Mouse (Mus musculus): Measurements from ENCODE around the gene Mlst8.

DNA sequence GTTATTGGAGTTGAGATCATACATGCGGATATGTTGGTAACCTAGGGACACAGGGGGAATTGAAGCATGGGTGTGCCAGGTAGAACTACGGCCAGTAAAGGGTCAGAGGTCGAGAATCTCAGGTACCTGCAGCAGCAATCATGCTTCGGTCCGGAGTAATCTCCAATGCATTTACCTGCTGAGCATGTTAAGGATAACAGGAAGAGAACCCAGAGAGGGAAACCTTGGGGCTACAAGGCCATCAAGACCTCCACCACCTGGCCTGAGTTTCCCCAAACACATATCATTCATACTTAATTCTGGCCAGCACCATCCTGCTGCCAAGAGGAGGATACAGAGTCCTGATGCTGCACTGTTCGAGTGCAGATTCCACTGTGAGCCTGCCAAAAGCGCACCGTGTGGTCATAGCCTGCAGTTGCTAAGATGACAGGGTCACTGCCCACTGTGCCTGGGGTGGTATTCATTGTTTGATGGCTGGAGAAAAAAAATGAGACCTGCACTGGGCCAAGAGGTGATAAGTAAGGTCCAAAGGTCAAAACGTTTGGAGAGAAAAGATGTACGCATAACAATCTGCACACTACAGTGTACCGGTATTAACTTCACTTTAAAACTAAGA is 785 bp downstream of the Mlst8 start:
- TF ChIP-seq CTCF (conservative IDR thresholded peaks at IDR 0.05; ENCODE audit: low read length) (no peak), POU5F1 (IDR thresholded peaks at IDR 0.05; ENCODE audit: borderline replicate concordance, low read length) (no peak), NANOG (IDR thresholded peaks at IDR 0.05; ENCODE audit: borderline replicate concordance, low read length) (no peak)
